Mouse (Mus musculus): ENCODE data around the gene Olfr341.

Gene Olfr341

DNA sequence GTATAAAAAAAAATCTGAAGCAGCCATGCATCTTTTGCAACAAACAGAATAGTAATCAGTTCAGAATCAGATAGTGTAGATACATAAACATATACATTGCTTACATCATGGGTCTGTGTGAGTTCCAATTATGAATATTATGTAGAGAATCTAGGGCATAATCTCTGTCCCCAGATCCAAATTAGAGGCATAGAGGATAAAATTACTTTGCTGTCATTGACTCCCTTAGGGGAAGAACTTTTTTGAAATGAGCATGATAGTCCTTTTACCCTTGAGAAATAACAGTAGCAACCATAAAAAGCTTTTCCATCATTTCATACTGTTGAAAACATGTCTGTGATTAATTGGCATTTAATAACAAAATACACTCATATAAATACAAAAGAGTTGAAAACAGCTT is at the start of gene Olfr341:
Gene Olfr341, minus strand, starts transcription at position 101 of the 400 bp plus-strand sequence.
- DNase-seq (ENCODE audit: low read depth) = no peak

DNA sequence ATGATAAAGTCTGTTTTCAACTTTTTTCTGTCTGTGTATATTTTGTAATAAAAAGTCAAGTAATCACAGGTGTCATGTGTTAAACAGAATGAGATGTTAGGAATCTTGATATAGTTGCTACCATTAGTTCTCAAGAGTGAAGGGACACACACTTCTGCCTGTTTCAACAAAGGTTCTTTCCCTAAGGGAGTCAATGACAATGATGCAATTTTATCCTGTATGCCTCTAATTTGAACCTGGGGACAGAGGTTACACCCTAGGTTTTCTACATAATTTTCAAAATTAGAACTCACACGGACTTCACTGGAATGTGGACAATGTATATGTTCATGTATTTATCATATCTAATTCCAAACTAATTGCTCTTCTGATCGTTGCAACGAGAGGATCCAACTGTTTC is 42.4 kb upstream of the Olfr341 start, which contains the start of gene Olfr342:
Gene Olfr342, plus strand, starts transcription at position 301 of the 400 bp plus-strand sequence.
- no peak for DNase-seq (ENCODE audit: low read depth)

DNA sequence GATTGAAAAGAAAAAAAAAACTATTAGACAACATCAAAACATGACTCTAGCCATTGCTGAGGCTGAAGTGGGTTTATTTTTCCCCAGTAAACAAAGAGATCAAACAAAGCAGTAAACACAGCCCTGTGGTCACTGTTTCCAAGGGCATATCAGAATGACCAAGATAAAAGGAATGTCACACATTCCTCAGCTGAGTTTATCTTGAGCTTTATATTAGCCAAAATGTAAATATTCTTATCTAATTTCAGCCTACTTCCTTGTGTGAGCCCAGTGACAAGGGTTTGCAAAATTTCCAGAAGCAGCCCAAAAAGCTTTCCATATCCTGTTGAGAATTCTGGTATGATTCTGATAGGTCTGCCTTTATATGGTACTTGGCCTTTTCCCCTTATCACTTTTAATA is 8.6 kb downstream of the Olfr341 start:
- DNase-seq (ENCODE audit: low read depth) = no peak

DNA sequence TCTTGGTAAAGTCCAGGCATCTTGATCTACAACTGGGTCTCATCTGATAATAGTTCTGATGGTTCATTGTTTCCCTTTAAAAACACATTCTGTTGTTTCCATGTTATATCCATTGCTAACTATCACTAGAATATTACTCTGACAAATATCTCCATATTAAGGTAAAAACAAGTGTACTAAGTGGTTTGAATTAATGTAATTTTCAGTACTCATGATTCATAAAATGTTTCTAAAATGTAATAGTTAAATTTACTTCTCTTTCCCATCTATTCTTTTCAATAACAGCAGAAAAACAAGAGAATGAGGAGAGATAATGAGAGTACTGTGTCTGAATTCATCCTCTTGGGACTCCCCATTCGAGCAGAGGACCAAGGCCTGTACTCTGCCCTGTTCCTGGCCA is 30.0 kb downstream of the Olfr341 start, which contains the start of gene Olfr340:
Gene Olfr340, plus strand, starts transcription at position 301 of the 400 bp plus-strand sequence.
- DNase-seq (ENCODE audit: low read depth) = no peak

Data from 416B (cell line).